Mouse (Mus musculus) monocyte, adult 5-6 weeks (primary cell): ENCODE data around the gene Ano6. TPM values are rescaled to one million over a fixed set of nuclear protein-coding genes. Genes with fewer than 3 reads are reported as not detected.

ENCODE experiments used
- ATAC-seq: fragments of 153-309, 156-312 bp; replicated peaks from 2 replicates; pipeline ENCODE4 v1.8.0; 2017; ENCODE audit warnings: mild to moderate bottlenecking; ENCODE audit not compliant: low TSS enrichment, insufficient number of reproducible peaks, severe bottlenecking, poor library complexity, low FRiP score
- total RNA-seq: library from RNA; stranded (forward); fragments of 200-1000, 200-491, 200-594 nt; gene quantifications from 3 replicates; pipeline ENCODE4 v1.2.3, GENCODE M21; 2017

Ano6 gene
- total RNA-seq, 1 experiment from 2014 or later = 47.5 TPM

- no peak for ATAC-seq
Observed at GRCm38 (mm10) chr15:95898438-95898837, 107.8 kb downstream of the Ano6 start.

DNA sequence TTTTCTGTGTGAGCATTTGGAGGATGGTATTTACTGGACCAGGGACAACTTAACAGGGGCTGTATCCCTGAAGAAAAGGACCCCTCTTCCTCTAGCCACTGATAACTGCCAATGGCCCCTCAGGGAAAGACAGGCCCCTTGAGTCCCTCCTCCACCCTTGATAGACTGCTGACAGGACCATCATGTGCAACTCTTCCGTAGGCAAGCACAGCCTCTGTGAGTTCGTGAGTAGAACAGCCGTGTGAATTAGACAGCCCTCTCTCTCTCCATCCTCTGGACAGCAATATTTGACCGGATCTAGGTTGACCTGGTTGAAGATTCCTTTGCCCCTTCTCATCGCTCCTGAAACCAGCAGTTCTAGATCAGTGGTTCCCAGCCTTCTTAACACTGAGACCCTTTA is 111.8 kb downstream of the Ano6 start:
- no peak for ATAC-seq

DNA sequence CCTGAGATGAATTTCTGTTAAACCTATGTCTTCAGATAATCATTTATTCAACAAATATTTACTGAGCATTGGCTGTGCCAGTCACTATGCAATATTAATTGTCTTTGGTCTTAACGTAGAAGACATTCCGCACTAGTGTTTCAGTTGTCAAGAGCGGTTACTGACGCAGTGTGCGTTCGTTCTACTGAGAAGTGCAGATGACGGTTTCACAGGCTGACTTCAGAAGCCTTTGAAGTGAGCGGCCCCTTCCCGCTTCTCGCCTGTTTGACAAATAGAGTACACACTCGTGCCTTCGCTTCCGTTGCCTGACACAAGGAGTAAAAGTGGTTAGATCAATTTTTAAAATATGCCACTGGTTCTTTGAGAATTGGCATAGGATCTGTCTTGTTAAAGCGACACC is 113.6 kb downstream of the Ano6 start:
- ATAC-seq = no peak

- ATAC-seq = peak; percentile 77
Observed at GRCm38 (mm10) chr15:95906017-95906749, 115.5 kb downstream of the Ano6 start.

GRCm38 (mm10) chr15:95906891-95907290 is 116.2 kb downstream of the Ano6 start:
- peak; percentile 36 for ATAC-seq

- no peak for ATAC-seq
Observed at GRCm38 (mm10) chr15:95907337-95907736, 116.7 kb downstream of the Ano6 start.

DNA sequence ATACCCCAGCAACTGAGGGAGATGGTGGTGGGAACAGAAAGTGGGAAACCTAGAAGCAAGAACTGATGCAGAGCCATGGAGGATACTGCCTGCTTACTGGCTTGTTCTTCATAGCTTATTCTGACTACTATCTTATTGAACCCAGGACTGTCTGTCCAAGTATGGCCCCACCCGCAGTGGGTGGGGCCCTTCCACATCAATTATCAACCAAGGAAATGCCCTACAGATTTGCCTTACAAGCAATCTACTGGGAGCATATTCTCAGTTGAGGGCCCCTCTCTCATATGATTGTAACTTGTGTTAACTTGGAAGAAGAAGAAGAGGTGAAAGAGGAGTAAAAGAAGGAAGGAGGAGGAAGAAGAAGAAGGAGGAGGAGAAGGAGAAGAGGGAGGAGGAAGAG is 117.3 kb downstream of the Ano6 start:
- ATAC-seq = no peak

- ATAC-seq = no peak
Observed at GRCm38 (mm10) chr15:95910099-95910780, 119.6 kb downstream of the Ano6 start.

DNA sequence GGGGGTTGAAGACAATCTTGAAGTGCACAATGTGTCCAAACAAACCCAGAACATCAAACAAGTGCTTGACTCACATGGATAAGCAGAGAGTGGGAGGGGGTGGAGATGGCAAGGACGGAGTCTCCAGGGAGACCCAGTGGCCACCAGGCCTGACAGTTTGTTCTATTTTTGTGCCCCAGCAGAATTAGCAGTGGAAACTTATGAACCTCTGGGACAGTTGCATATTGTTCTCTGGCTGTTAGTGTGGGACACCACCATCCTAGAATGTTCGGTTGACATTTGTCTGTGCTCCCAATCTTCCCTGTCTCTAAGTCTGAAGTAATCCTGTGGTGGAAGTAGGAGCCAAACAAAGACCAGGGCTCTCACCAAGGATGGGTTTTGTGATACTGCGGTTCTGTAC is 124.3 kb downstream of the Ano6 start:
- ATAC-seq = no peak

- no peak for ATAC-seq
Observed at GRCm38 (mm10) chr15:95915477-95915876, 124.8 kb downstream of the Ano6 start.

GRCm38 (mm10) chr15:95917330-95917729 is 126.7 kb downstream of the Ano6 start:
- ATAC-seq = no peak

- no peak for ATAC-seq
Observed at GRCm38 (mm10) chr15:95920047-95920446, 129.4 kb downstream of the Ano6 start.

GRCm38 (mm10) chr15:95921072-95921471 is 130.4 kb downstream of the Ano6 start:
- ATAC-seq = no peak

- ATAC-seq = no peak
Observed at GRCm38 (mm10) chr15:95921639-95922038, 131.0 kb downstream of the Ano6 start.

GRCm38 (mm10) chr15:95922558-95922957 is 131.9 kb downstream of the Ano6 start:
- ATAC-seq = no peak

GRCm38 (mm10) chr15:95925334-95925986 is 134.8 kb downstream of the Ano6 start:
- ATAC-seq = no peak

DNA sequence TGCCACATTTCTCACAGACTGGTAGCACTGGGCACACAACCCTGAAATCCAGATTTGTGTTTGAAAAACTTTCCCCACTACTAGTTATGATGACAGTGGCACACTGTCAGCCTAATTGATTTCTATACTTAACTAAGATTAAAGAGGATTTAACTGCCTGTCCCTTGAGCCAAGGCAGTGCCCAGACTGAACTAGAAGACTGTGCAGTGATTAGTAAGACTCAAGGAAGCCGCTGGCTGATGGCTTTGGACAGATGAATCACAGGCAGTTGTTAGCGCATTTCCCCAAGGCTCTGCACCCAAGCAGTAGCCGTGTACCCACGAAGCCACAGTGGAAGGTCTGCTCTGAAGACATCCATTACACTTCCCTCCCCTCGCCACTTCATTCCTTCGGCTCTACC is 138.4 kb downstream of the Ano6 start:
- ATAC-seq = no peak

DNA sequence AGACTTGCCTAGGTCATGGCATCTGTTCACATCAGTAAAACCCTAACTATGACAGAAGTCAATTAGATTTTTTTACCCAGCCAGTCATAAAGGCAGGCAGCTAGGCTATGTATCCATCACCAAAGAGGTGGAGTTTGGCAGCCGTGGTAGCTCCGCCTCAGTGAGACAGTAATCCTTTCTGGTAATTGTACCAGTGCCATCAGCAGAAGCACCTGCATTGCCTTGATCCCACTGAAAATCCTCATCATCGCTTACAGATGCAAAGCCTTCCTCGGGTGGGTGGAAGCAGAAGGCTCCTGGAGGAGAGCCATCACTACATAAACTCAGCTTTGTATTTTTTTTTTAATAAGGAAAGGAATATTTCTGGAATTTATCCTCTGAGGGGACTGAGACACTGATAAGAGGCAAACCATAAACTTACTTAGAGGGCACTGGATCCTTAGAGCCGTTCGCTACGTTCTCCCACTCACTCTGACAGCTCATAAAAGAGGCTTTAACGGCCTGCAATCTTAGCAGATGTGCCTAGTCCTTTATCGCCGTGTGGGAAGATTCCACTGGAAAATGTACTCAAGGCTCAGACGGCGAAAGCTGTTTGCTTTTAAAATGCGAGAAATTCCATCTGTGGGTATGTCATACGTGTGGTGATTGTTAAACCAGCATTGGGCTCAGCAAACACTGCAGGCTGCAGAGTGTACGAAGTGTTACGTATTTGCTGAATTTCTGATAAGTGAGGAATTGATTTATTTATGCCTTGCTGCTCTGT is 140.6 kb downstream of the Ano6 start:
- no peak for ATAC-seq

GRCm38 (mm10) chr15:95932358-95932757 is 141.7 kb downstream of the Ano6 start:
- ATAC-seq = no peak
